Mouse (Mus musculus) T-helper 1 cell (primary cell): ENCODE measurements around the gene Gm45140.

ENCODE experiments used
- in situ Hi-C: fragments of 300-600 bp; cut with MboI, MseI; formaldehyde crosslinking; loops from one replicate; pipeline ENCODE4 v1.15.1; 2025; ENCODE audit warnings: high pct_unique_total_duplicates

The Gm45140 gene

DNA sequence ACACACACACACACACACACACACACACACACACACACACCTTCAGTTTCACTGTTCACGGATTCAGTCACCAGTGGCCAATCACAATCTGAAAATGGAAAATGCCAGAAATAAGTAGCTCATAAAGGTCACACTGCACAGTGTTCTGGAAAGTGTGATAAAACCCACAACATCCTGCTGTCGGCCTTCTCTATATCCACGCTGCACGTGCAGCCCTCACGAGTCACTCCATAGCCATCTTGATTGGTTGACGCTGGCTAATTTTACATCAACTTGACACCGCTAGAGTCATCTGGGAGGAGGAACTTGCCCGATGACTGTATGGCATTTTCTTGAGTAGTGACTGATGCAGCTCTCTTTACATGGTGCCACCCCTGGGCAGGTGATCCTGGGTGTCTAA, 93.6 kb downstream of the Gm45140 start:
- in situ Hi-C loops, result no loop called here

DNA sequence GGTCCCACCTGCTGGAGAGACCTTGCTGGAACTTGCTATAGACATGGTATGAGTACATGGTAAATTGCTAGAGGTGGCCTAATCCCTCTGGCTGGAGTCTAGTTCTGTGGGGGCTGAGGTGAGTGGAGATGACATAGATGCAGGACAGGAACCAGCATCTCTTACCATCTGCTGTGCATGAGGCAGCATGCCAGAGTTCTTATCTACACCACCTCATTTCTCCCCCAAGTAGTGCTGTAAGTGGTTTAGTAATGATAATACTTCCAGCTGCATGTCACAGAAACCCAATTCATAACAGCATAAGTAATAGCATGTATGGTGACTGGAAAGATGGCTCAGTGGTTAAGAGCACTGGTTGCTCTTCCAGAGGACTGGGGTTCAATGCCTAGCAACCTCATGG, 95.1 kb downstream of the Gm45140 start:
- in situ Hi-C loops, result no loop called here

DNA sequence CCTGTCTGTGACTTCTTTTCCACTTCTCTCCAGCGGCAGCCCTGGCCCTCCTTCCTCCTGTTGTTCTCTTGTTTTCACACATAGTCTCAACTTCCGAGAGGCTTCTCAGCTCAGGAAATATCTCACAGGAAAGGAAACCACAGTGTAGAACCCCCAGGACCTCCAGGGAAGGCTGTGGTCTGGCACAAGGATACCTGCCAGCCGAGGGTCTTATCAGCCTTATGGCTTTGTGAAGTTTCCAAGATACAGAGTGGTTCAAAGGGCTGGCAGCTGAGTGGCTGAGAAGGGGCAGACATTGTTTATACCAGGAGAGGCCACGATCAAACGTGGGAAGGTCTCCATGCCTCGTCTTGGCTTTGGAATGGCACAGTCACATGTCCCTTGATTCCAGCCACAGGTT, 95.7 kb downstream of the Gm45140 start:
- in situ Hi-C loops, result no loop called here
